Mouse (Mus musculus): ENCODE data around the gene Zfp512b.

Gene Zfp512b

DNA sequence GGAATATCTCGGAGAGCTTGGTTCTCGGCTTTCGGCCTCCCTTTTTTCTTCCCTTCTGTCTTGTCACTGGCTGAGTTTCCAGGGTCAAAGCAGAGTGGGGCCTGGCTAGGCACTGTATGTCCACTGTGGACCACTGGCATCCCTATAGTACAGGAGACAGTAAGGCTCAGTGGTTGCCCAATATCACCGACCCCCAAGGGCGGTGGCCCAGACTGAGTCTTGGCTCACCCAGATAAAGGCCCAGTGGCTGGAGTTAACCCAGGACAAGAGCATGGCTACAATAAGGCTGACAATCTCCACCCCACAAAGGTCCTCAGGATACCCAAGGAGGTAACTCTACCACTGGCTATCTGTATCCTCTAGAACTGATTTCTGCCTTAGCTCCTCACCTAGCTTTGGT lies 2.1 kb downstream of the Zfp512b start:
- in situ Hi-C loops (cut with MboI, MseI): loop anchor here (5.0 to 25.0 kb wide), 2 partner anchors 68 to 203 kb away; partner anchors contain the start of genes Dnajc5 and Lime1

DNA sequence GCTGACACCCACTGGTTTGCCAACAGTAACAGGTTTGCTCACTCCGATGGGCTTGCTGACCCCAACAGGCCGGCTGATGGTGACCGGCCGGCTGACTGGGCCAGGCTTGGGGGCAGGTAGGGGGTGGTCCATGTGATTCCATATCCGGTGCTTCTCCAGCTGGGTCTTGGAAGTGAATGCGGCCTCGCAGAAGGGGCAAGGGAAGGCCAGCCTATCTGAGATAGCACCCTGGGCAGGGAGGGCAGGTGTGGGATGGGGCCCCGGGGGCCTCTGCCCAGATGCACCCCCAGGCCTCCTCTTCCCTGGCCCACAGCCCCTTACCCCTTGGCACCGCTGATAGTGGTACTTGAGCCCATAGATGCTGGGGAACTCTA lies 2.9 kb downstream of the Zfp512b start:
- in situ Hi-C loops (cut with MboI, MseI): loop anchor here (5.0 to 25.0 kb wide), 2 partner anchors 67 to 202 kb away; partner anchors contain the start of genes Dnajc5 and Lime1

DNA sequence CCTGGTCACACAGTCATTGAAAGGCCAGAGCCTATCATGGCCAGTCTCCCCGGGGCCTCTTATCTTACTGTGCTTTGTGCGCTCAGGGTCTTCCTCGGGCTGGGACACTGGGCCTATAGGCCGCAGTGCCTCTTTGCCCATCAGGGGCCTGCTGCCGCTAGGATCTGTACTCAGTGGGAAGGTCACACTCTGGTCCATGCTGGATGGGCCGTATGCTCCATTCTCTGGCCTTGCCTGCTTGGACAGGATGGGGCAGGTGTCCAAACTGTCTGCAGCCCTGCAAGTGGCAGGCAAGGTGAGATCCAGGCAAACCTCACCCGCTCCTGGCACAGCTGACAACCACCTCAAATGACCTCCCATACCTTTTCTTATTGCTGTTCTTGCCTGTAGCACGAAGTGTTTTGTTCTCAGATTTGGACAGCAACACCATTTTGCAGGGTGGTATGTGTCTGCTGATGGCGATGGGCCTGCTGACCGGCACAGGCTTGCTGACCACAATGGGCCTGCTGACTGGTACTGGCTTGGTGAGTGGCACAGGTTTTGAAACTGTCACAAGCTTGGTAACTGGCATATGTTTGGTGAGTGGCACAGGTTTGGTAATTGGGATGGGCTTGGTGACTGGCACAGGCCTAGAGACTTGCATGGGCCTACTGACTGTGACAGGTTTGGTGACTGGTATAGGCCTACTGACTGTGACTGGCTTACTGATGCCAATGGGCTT lies 3.4 kb downstream of the Zfp512b start:
- in situ Hi-C loops (cut with MboI, MseI): loop anchor here (25.0 kb wide), 1 partner anchor 202 kb away; the partner anchor contains the start of gene Lime1

DNA sequence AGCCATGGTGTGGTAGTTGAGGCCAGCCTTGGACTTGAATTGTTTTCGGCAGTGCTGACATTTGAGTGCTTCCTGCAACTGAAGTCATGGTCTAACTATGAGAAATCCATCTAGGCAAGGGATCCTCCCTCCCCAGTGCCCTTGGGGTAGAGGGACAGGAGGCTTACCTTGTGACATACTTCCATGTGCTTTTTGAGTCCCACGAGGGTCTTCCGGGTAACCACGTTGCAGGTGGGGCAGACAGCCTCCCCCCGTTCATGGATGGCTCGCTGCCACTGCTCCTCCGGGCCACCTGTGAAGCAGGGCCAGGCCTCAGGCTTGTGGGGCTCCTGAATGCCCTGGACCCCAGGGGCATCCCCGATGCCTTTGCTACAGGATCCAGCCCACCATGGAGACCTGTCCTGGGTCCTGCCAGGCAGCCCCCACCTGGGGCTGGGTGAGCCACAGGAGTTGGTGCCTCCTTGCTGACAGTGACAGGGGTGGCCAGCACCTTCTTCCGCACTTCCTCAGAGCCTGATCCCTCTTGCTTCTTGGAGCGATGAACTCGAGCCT lies 4.3 kb downstream of the Zfp512b start:
- in situ Hi-C loops (cut with MboI, MseI): loop anchor here (25.0 kb wide), 1 partner anchor 201 kb away; the partner anchor contains the start of gene Lime1

DNA sequence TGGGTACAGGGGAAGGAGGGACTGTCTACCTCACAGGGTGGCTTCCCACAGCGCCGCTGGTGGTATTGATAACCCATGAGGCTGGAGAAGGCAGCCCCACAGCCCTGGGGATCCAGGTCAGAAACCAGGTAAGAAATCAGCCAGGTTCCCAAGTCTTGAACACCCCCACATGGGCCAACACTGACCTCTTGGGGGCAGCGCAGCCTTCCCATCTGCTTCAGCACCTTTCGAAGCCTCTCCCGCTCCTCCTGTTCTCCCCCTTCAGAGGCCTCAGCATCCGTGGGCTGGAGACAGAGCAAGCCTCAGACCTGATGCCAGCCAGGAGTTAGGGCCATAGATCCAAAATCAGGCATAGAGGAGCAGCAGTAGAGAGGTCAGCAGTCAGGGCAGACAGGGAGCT lies 4.8 kb downstream of the Zfp512b start:
- in situ Hi-C loops (cut with MboI, MseI): loop anchor here (25.0 kb wide), 1 partner anchor 200 kb away; the partner anchor contains the start of gene Lime1

DNA sequence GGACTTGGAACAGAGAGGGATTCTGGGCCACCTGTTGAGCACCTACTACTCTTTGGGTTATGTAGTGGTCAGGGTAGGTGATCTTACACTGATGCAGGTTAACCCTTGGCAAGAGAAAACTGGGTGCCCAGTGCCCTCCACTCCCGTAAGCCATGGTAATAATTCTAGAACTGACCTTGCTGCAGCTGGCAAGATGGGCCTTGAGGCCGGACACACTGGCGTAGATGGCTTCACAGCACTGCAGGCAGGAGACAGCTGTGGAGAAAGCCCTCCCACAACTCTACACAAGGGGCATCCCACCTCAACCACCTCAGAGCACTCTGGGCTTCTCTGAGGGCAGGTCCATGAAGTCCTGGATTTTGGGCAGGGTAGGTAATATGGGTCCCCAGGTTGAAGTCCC lies 6.5 kb downstream of the Zfp512b start:
- in situ Hi-C loops (cut with MboI, MseI): loop anchor here (25.0 kb wide), 1 partner anchor 199 kb away; the partner anchor contains the start of gene Lime1

DNA sequence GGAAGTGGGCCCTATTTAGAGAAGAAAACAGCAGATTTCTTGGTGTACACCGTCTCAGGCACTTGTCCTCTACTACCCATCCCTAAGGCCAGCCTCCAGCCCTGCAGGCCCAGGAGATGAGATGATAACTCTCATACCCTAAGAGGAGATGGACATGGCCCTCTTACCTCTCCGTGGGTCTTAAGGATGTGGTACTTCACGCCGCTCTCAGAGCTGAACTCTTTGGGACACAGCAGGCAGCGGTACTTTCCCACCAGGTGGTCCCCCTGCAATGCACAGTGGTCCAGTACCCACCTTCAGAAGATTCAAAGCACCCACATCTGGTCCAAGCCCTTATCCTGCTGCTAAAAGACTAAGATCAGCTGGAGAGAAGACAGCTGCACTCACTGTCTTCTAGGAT lies 7.1 kb downstream of the Zfp512b start:
- in situ Hi-C loops (cut with MboI, MseI): loop anchor here (25.0 kb wide), 1 partner anchor 198 kb away; the partner anchor contains the start of gene Lime1

DNA sequence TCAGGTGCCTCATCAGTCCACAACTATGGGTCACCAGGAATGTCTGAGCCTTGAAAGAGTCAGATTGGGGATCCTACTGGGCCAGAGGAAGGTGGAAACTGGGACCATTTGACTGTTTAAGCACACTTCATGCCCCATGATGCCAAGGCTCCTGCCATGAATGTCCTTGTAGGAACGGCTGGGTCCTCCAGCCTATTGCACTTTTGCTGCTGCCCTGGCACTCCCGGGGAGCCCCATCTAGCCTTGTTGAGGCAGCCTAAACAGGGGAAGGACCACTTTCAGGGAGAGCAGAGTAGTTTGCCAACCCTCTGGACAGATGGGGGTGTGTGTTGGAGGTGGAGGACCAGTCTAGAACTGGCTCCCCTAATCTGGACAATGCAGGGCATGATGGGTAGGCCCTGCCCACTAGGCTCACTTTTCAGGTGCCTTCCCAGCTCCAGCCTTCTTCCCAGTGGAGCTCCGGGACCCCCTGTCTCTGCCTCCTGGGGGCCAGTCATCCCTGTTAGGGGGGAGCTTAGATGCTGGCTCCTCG lies 8.1 kb downstream of the Zfp512b start, which contains the start of gene Uckl1:
TSS of gene Uckl1 (minus strand) at position 482 of the 532 bp plus-strand sequence.
- in situ Hi-C loops (cut with MboI, MseI): loop anchor here (25.0 kb wide), 1 partner anchor 197 kb away; the partner anchor contains the start of gene Lime1

DNA sequence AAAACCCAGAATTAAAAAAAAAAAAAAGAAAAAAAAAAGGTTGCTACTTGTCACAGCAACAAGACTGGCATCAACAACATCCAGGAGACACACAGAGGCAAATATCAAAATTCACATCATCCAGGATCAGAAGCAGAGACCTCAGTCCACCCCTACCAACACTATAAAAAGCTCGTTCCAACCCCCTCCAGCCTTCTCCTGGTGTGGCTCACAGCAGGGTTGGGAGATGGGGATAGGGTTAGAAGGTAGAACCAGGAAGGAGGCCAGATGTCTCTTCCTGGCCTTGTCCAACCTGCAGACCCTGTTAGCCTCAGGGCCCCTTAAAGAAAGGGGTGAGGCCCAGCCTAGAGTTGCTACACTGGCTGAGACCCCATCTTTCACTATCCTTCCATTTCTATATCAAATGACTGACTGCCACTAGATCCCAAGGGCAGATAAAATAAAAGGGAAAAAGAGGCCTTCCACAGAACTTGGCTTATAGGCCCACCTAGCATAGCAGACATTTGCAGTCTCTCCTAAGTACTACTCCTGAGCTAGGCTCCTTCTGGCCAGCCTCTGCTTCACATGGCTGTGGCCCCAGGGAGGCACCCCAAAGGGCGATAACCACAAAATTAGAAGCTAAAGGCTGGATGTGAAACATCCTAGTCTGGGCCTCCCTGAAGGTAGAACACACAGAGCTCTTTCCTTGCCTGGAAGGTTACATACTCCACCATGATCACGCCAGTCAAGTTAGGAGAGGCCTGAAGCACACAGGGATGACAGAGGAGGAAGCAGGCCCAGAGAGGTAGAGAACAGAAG lies 8.9 kb downstream of the Zfp512b start:
- in situ Hi-C loops (cut with MboI, MseI): loop anchor here (25.0 kb wide), 1 partner anchor 196 kb away; the partner anchor contains the start of gene Lime1

DNA sequence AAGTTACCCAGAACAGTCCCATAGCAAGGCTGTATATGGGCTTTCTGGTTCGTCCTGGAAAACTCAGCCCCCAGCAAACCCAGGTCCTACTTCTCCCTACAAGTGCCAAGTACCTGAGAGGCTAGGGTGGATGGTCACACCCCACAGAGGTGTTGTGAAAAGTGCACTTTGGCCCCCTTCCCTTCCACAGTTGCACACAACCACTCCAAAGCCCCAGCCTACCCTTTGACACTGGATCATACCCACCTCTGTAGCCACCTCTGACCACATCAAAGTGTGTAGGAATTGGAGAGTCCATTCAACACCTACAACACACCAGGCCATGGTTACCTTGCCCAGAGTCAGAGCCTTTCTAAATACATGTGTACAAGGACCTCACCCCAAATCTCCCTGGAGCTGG lies 9.7 kb downstream of the Zfp512b start:
- in situ Hi-C loops (cut with MboI, MseI): loop anchor here (25.0 kb wide), 1 partner anchor 196 kb away; the partner anchor contains the start of gene Lime1

DNA sequence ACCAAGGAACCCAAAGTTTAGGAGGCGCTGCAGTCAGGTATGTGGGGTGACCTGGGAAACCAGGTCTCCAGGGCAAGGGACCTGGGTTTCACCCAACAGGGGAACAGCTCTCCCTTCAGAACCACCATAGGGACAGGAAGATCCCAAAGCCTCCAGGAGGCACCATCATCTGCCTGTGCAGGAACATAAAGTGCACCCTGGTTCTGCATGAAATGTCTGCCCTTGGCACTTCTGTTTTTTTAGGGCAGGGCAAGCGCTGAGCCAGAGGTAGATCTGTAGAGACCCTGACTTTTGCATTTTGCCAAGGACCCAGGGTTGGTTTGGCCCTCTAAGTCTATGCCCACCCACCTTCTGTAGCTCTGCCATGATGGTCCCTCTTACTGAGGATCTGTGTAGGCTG lies 10.2 kb downstream of the Zfp512b start:
- in situ Hi-C loops (cut with MboI, MseI): loop anchor here (25.0 kb wide), 1 partner anchor 195 kb away; the partner anchor contains the start of gene Lime1

DNA sequence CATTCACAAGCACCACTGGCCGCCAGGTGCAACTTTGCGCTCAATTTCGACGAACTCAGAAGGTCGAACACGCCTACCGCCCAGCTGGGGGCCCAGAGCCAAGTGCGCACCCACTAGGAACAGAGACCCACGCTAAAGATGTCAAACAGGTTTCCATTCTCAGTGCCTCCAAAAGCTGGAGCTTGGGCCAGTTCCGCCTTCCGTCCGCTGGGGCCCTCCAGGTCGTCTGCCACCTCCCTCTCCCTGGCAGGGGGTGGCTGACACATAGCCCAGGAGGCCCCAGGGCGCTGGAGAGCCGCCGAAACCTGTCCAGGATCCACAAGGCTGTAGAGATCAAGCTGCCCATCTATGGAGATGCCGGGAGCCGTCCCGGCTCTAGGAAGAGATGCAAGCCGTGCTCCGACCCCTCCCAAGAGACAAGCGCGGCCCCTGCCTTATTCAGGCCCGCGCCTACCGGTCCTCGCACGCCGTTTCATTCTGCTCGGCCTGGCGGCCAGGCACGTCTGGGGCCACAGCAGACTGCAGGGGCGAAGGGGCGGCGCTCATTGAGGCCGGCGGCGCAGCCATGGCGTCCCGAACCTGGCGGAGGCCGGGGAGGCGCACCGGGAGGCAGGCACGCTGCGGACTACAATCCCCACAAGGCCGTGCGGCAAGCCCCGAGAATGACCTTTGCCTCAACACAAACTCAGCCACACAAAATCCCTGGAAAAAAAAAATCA lies 11.0 kb downstream of the Zfp512b start:
- in situ Hi-C loops (cut with MboI, MseI): loop anchor here (25.0 kb wide), 1 partner anchor 194 kb away; the partner anchor contains the start of gene Lime1

DNA sequence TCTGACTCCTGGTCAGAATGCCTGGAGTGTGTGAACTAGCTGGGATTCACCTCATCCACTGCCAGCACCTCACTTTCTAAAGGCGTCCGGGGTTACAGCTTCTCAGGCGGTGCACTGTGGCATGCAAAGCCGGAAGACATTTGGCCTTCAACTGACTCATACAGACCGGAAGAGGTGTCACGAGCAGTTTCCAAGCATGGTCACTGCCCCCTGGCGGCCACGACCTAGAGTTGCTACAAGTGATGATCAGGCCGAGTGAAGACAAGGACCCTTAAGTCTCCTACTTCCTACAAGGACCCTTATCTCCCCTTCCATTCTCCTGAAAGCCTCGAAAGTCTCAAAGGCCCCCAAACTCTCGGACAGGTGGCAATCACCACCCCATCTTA lies 11.6 kb downstream of the Zfp512b start:
- in situ Hi-C loops (cut with MboI, MseI): loop anchor here (25.0 kb wide), 1 partner anchor 194 kb away; the partner anchor contains the start of gene Lime1

DNA sequence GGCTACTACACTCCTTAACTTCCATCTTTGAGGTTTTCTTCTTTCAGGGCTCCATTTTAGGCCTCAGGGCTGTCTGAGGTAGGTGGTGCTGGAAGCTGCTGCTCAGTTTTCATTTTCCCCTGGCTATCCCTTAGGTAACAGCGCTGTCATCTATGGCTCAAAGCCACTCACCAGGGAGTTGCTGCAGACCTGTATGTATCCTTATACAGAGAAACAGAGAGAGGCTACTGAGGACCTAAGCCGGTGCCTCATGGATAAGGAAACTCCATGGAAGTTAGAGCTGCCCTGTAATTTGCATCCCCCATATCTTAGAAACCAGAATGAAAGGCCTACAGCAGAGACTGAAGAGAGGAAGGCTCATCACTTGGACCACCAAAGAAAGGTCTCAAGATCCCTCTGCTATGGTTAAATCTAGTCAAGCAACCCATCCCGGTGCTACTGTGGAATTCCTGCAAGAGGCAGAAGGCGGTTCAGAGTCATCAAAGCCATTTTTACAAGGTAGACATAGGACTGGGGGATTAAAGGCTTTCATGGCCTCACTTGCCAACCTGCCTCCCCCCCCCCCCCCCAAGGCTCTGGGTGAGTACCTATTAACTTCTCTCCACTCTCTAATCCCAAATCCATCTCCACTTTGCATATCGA lies 12.4 kb downstream of the Zfp512b start:
- in situ Hi-C loops (cut with MboI, MseI): loop anchor here (25.0 kb wide), 1 partner anchor 193 kb away; the partner anchor contains the start of gene Lime1

DNA sequence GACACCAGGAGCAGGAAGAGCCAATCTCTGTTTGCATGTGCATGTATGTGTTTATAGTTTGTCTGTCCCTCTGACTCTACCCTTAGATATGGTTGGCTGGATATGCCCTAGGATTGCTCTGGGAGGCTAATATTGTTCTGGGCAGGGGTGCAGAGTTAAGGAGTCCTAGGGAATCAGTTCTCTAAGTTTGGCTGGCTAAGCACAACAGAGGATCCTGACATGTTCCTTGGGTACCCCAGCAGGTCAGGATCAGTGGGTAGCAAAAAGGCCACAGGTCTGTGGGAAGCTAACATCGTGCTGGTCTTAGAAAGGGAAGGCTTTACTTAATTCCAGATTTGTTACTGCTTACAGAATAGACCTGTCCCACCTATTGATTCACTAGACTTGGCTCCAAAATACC lies 12.9 kb downstream of the Zfp512b start:
- in situ Hi-C loops (cut with MboI, MseI): loop anchor here (25.0 kb wide), 1 partner anchor 192 kb away; the partner anchor contains the start of gene Lime1

DNA sequence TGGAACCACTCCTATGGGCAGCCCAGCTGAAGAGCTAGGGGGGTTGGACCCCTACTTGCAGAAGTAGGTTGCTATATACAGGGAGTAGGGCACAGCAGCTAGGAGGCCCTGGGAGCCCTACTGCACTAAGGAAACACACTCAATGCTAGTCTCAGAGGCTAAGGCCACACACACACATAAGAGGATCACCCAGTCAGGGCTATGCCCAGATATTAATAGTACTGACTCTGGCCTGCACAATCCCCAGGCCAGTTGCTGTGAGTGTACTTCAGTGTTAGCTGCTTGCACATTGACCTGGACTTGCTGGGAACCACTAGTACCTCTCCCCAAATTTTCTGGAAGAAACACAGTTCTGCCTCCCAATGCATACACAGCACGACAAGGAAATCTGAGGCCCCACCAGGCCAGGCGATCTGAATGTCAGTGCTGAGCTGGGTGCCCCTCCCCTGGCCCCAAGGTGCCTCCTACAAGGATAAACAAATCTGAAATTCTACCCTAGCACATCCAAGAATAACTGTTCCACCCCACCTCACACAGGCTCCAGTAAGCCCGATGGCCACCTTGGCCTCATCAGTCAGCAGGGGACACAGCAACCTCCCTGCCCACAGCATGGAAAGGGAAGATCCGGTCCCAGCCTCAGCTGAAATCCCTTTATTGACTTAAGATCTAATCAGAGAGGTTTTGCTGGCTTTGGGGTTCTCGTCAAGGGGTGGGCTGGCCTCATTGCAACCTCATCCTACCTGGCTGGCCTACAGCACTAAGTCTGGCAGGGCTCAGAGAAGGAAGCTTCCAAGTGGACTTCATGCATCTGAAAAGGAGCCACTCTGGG lies 13.6 kb downstream of the Zfp512b start:
- in situ Hi-C loops (cut with MboI, MseI): loop anchor here (25.0 kb wide), 1 partner anchor 192 kb away; the partner anchor contains the start of gene Lime1

DNA sequence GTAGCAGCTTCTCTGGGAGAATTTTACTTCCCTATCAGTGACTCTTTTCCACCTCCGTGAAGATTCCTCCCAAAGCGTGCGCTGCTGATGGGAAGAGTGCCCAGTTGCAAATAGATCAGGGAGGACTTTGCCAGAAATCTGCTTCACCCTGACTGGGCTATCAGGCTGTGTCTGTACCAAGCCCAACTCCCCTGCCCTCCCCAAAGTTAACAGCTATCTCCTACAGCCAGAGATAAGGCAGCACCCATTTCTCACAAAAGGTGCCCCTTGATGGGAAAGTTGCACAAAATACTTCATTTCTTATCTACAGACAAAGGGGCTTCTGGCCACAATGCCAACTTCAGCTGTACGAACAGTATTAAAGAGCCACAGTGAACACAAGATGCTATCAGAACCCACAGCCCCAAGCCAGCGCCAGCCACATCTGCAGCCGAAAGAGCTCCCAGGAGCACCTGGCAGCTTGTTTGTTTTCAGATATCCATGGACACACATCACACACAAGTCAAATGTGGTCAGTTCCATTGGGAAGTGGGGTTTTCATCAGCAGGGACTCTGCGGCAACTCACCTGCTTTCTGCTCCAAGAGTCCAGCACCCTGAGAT lies 14.5 kb downstream of the Zfp512b start:
- in situ Hi-C loops (cut with MboI, MseI): loop anchor here (25.0 kb wide), 1 partner anchor 191 kb away; the partner anchor contains the start of gene Lime1

DNA sequence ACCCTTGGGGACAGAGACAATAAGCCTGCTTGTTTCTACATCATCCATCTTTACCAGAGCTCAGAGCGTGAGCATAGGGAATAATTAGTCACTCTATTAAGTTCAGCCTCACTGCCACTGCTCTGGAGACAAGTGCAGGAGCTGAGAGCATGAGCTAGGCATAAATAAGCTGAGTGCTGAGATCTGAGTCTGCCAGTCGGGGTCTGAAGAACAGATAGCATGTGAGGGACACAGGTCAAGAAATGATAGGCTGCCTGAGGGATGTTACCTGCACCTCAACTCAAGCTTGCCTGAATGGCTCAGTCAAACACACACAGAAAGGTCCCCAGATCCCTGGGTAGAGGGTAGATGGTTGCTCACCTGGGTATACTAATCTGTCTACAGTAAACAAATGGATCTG lies 15.5 kb downstream of the Zfp512b start:
- in situ Hi-C loops (cut with MboI, MseI): loop anchor here (25.0 kb wide), 1 partner anchor 190 kb away; the partner anchor contains the start of gene Lime1
